Mouse (Mus musculus) CH12.LX (cell line): Measurements from ENCODE around the gene Slc4a5. TPM values are rescaled to one million over a fixed set of nuclear protein-coding genes. Genes with fewer than 3 reads are reported as not detected.

Source experiments
- DNase-seq: peaks from one replicate; pipeline ENCODE4 v3.0.0-alpha.2; 2013; ENCODE audit errors: extremely low read depth
- H3K27ac ChIP-seq: 2 replicates; pipeline ENCODE4 v1.5.1; 2012; ENCODE audit warnings: low read depth, mild to moderate bottlenecking, control low read depth, moderate library complexity; ENCODE audit not compliant: insufficient read depth
- H3K27me3 ChIP-seq: replicated peaks from 2 replicates; pipeline ENCODE3; 2012; ENCODE audit warnings: inconsistent platforms
- H3K36me3 ChIP-seq, 2 experiments: replicated peaks in 1 of 2; 2 replicates each; pipeline versions ENCODE3 to v1.6.1; 2012; ENCODE audit warnings: inconsistent platforms in 1 of 2, low read length in 1 of 2, mild to moderate bottlenecking in 1 of 2, mixed read lengths in 1 of 2, moderate library complexity in 1 of 2; ENCODE audit not compliant: control insufficient read depth in 1 of 2, insufficient read depth in 1 of 2
- H3K4me1 ChIP-seq, 2 experiments: 2 replicates each; pipeline ENCODE4 v1.6.1; 2012; ENCODE audit warnings: inconsistent platforms in 1 of 2, moderate library complexity in 1 of 2; ENCODE audit not compliant: insufficient read depth in 2 of 2, control insufficient read depth in 1 of 2
- H3K4me2 ChIP-seq: 2 replicates; pipeline ENCODE4 v1.6.1; 2012; ENCODE audit warnings: low read depth, mild to moderate bottlenecking, control low read depth; ENCODE audit not compliant: poor library complexity, insufficient read depth, severe bottlenecking
- H3K4me3 ChIP-seq, 3 experiments: fragments of 150-350 bp in 1 of 3; sonication (generic) in 1 of 3; replicated peaks in 1 of 3; 2 replicates each; pipeline versions ENCODE3 to v1.5.1; 2011 to 2012; ENCODE audit warnings: low read depth in 2 of 3, low read length in 2 of 3, mild to moderate bottlenecking in 2 of 3, moderate library complexity in 2 of 3, control low read depth in 1 of 3, improper control_type of control experiment in 1 of 3, inconsistent platforms in 1 of 3, mixed read lengths in 1 of 3; ENCODE audit not compliant: poor library complexity in 1 of 3
- H3K79me2 ChIP-seq: replicated peaks from 2 replicates; pipeline ENCODE4 v1.6.1; 2012; ENCODE audit warnings: mild to moderate bottlenecking, moderate library complexity; ENCODE audit not compliant: control insufficient read depth, poor library complexity, insufficient read depth, severe bottlenecking; ENCODE audit errors: extremely low read depth
- H3K9ac ChIP-seq: 2 replicates; pipeline ENCODE4 v1.6.1; 2012; ENCODE audit warnings: low read depth, mild to moderate bottlenecking, control low read depth, moderate library complexity; ENCODE audit not compliant: insufficient read depth
- H3K9me3 ChIP-seq: replicated peaks from 2 replicates; pipeline ENCODE3; 2012; ENCODE audit warnings: low read length, inconsistent platforms, mixed read lengths
- CHD2 ChIP-seq: IDR thresholded peaks from 2 replicates; pipeline ENCODE4 v1.6.1; 2011; ENCODE audit warnings: low read length, improper control_type of control experiment
- CTCF ChIP-seq, 2 experiments: IDR thresholded peaks in 1 of 2; conservative IDR thresholded peaks in 1 of 2; 2 replicates each; pipeline ENCODE4 v1.5.1; 2011 to 2012; ENCODE audit warnings: low read depth in 2 of 2, low read length in 2 of 2, improper control_type of control experiment in 1 of 2, inconsistent platforms in 1 of 2, mild to moderate bottlenecking in 1 of 2, moderate library complexity in 1 of 2
- EP300 ChIP-seq: IDR thresholded peaks from 2 replicates; pipeline ENCODE4 v1.6.1; 2011; ENCODE audit warnings: low read length, improper control_type of control experiment
- HCFC1 ChIP-seq: IDR thresholded peaks from 2 replicates; pipeline ENCODE4 v1.6.1; 2012; ENCODE audit warnings: low read depth, mild to moderate bottlenecking, inconsistent platforms, low read length, improper control_type of control experiment
- JUN ChIP-seq: IDR thresholded peaks from 2 replicates; pipeline ENCODE4 v1.6.1; 2011; ENCODE audit warnings: low read depth, mild to moderate bottlenecking, low read length, improper control_type of control experiment, moderate library complexity; ENCODE audit not compliant: insufficient read depth
- JUND ChIP-seq: conservative IDR thresholded peaks from 2 replicates; pipeline ENCODE4 v1.6.1; 2011; ENCODE audit warnings: low read depth, low read length, improper control_type of control experiment
- KAT2A ChIP-seq: IDR thresholded peaks from 2 replicates; pipeline ENCODE4 v1.6.1; 2012; ENCODE audit warnings: low read length, improper control_type of control experiment, inconsistent platforms; ENCODE audit not compliant: insufficient replicate concordance
- MAFK ChIP-seq: IDR thresholded peaks from 2 replicates; pipeline ENCODE4 v1.6.1; 2011; ENCODE audit warnings: low read length, improper control_type of control experiment; ENCODE audit not compliant: insufficient replicate concordance
- MAX ChIP-seq: IDR thresholded peaks from 2 replicates; pipeline ENCODE4 v1.6.1; 2011; ENCODE audit warnings: low read length, improper control_type of control experiment
- POLR2AphosphoS2 ChIP-seq: IDR thresholded peaks from 2 replicates; pipeline ENCODE4 v1.6.1; 2011; ENCODE audit warnings: low read depth, low read length, improper control_type of control experiment
- RAD21 ChIP-seq: IDR thresholded peaks from 2 replicates; pipeline ENCODE4 v1.6.1; 2011; ENCODE audit warnings: low read depth, mild to moderate bottlenecking, low read length, improper control_type of control experiment, moderate library complexity
- SMC3 ChIP-seq: IDR thresholded peaks from 2 replicates; pipeline ENCODE4 v1.6.1; 2011; ENCODE audit warnings: low read depth, low read length, improper control_type of control experiment
- TCF12 ChIP-seq: IDR thresholded peaks from 2 replicates; pipeline ENCODE4 v1.6.1; 2014; ENCODE audit warnings: low read depth, mild to moderate bottlenecking, inconsistent platforms, low read length, improper control_type of control experiment
- UBTF ChIP-seq: IDR thresholded peaks from 2 replicates; pipeline ENCODE4 v1.6.1; 2012; ENCODE audit warnings: low read depth, mild to moderate bottlenecking, inconsistent platforms, low read length, improper control_type of control experiment, moderate library complexity
- ZC3H11A ChIP-seq: IDR thresholded peaks from 2 replicates; pipeline ENCODE4 v1.6.1; 2012; ENCODE audit warnings: low read depth, mild to moderate bottlenecking, inconsistent platforms, low read length, improper control_type of control experiment
- ZMIZ1 ChIP-seq: IDR thresholded peaks from 2 replicates; pipeline ENCODE4 v1.6.1; 2012; ENCODE audit warnings: low read depth, mild to moderate bottlenecking, inconsistent platforms, low read length, improper control_type of control experiment
- dilution Hi-C: fragments of 300-500 bp; cut with MboI; formaldehyde crosslinking; loops from 2 replicates; pipeline ENCODE4 v1.14.3; 2020; ENCODE audit warnings: low sequenced_read_pairs; ENCODE audit not compliant: extremely low pct_unique_long_range_greater_than_20kb, extremely low pct_ligation_motif_present
- in situ Hi-C: fragments of 300-500 bp; cut with MboI; formaldehyde crosslinking; loops from 3 replicates; pipeline ENCODE4 v1.14.3; 2019; ENCODE audit warnings: low sequenced_read_pairs, low pct_ligation_motif_present, low pct_unique_long_range_greater_than_20kb, mixed read lengths
- polyA plus RNA-seq: library from polyadenylated mRNA; unstranded; fragments of >175 nt; gene quantifications from 2 replicates; pipeline ENCODE4 v1.2.1, GENCODE M21; 2012; ENCODE audit warnings: low read depth; ENCODE audit not compliant: insufficient read length
- total RNA-seq, 2 experiments: library from RNA; depleted of rRNA; stranded (reverse); fragments of 300-350 nt in 1 of 2; fragments of >200 nt in 1 of 2; gene quantifications; 2 replicates each; pipeline ENCODE4 v1.2.3; 2012 to 2014

The Slc4a5 gene
- total and polyA plus RNA-seq, 3 experiments: 0.13 to 0.21 TPM; not detected in 1

DNA sequence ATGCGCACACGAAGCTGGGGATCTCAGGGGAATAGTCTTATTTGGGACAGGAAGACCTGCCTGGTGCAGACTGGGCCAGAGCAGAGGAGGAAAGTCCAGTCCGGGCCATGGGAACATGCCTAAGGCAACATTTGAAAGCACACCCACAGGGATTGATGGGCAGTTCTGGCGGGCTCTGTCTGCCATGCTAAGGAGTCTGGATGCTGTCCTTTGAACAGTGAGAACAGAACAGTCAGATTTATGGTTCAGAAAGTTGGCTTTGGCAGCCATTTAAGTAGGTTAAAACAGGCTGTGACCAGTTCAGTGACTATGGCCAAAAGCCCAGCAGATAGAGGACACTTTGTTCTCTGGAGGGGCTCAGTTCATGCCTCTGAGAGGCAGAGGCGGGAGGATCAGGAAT lies 82.6 kb downstream of the Slc4a5 start:
- no peaks in the 10 kb centered on the region for H3K27me3 ChIP-seq
- TF ChIP-seq POLR2AphosphoS2: 0 out of 2 replicates have a peak, but pooled peaks have one; percentile 2
- TF ChIP-seq ZMIZ1: peak; percentile 33; the same call in 1 of the 2 replicates
- TF ChIP-seq JUND: no peak
- in situ Hi-C loops (no loop called here), dilution Hi-C loops (no loop called here)
- H3K4me1 ChIP-seq: no peaks in the 10 kb centered on the region
- H3K4me2 ChIP-seq: no peak overlapping the region
- no peak overlapping the region for H3K9ac ChIP-seq
- H3K27ac ChIP-seq: no peak overlapping the region
- H3K9me3 ChIP-seq: no peaks in the 10 kb centered on the region
- no peaks in the 10 kb centered on the region for H3K79me2 ChIP-seq
- DNase-seq: no peak
- H3K4me3 ChIP-seq: no peak overlapping the region
- H3K36me3 ChIP-seq: peaks cover 40 to 54% of the 10 kb centered on the region in 2 experiments

DNA sequence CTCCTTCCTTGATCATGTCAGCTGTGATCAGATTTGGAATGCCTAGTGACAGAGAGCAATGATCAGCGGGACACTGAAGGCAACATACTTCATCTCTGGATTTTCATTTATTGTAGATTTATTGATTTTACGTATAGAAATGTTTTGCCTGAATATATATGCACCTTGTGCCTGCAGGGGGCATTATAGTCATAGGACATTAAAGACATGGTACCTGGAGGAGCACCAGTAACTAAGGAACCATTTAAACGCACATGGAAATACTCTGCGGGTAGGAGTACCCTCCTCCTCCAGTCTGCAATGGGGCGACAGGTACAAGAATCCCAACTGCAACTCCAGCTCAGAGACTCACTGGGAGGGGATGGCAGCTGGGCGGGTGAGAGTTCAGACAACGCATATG lies 89.4 kb downstream of the Slc4a5 start:
- Histone ChIP-seq H3K4me1 (peaks cover 2 to 20% of the 10 kb centered on the region in 2 experiments; a peak in 3 of 4 replicates), H3K9ac (no peak overlapping the region), H3K4me3 (no peak overlapping the region), H3K79me2 (peaks cover 27% of the 10 kb centered on the region), H3K27ac (no peak overlapping the region), H3K27me3 (no peaks in the 10 kb centered on the region), H3K9me3 (no peaks in the 10 kb centered on the region), H3K36me3 (peaks cover 90 to 98% of the 10 kb centered on the region in 2 experiments), H3K4me2 (no peak overlapping the region)
- no peak for DNase-seq
- TF ChIP-seq ZMIZ1: no peak
- TF ChIP-seq KAT2A: no peak
- TF ChIP-seq MAFK: no peak
- no peak for TF ChIP-seq EP300
- peak; percentile 35 for TF ChIP-seq RAD21
- no peak for TF ChIP-seq ZC3H11A
- no peak for TF ChIP-seq HCFC1
- no peak for TF ChIP-seq CHD2
- TF ChIP-seq SMC3: no peak
- no peak for TF ChIP-seq UBTF
- no peak for TF ChIP-seq TCF12
- TF ChIP-seq CTCF (conservative IDR thresholded peaks at IDR 0.05 in 1 of 2, IDR thresholded peaks at IDR 0.05 in 1 of 2; ENCODE audit: low read depth in 2 of 2, low read length in 2 of 2): peak in 1 of 2 experiments; percentile 42; a peak in 2 of 4 replicates
- no peak for TF ChIP-seq JUN
- TF ChIP-seq MAX: no peak
- dilution Hi-C loops: no loop called here
- in situ Hi-C loops: no loop called here
